Mouse (Mus musculus): Measurements from ENCODE around the gene Olfr281.
"Not testable (repeated sequence)": the region's sequence is repeated elsewhere in the genome, so short reads cannot be mapped to it uniquely, and the experiment has no call there.

The Olfr281 gene

GRCm38 (mm10) chr15:98452288-98452687 lies at the start of gene Olfr281:
Gene Olfr281 (plus strand): TSS chr15:98452588.
- DNase-seq (ENCODE audit: low read depth, low spot score), result no peak

GRCm38 (mm10) chr15:98408406-98409060 lies 43.9 kb upstream of the Olfr281 start:
- no peak for DNase-seq (ENCODE audit: low read depth, low spot score)

- no peak for DNase-seq (ENCODE audit: low read depth, low spot score)
Measured at GRCm38 (mm10) chr15:98409635-98410034, 42.8 kb upstream of the Olfr281 start.

GRCm38 (mm10) chr15:98410249-98410648 lies 42.1 kb upstream of the Olfr281 start:
- no peak for DNase-seq (ENCODE audit: low read depth, low spot score)

GRCm38 (mm10) chr15:98415996-98416395 lies 36.4 kb upstream of the Olfr281 start:
- DNase-seq (ENCODE audit: low read depth, low spot score), result no peak

GRCm38 (mm10) chr15:98416802-98417201 lies 35.6 kb upstream of the Olfr281 start:
- not testable (repeated sequence) for DNase-seq (ENCODE audit: low read depth, low spot score)

- DNase-seq (ENCODE audit: low read depth, low spot score), result not testable (repeated sequence)
Measured at GRCm38 (mm10) chr15:98417285-98417684, 35.1 kb upstream of the Olfr281 start.

- DNase-seq (ENCODE audit: low read depth, low spot score), result no peak
Measured at GRCm38 (mm10) chr15:98418096-98418495, 34.3 kb upstream of the Olfr281 start.

GRCm38 (mm10) chr15:98420897-98421296 lies 31.5 kb upstream of the Olfr281 start:
- no peak for DNase-seq (ENCODE audit: low read depth, low spot score)

GRCm38 (mm10) chr15:98424326-98424725 lies 28.1 kb upstream of the Olfr281 start:
- no peak for DNase-seq (ENCODE audit: low read depth, low spot score)

GRCm38 (mm10) chr15:98424753-98425152 lies 27.6 kb upstream of the Olfr281 start:
- DNase-seq (ENCODE audit: low read depth, low spot score), result no peak

GRCm38 (mm10) chr15:98425188-98425587 lies 27.2 kb upstream of the Olfr281 start:
- no peak for DNase-seq (ENCODE audit: low read depth, low spot score)

- not testable (repeated sequence) for DNase-seq (ENCODE audit: low read depth, low spot score)
Measured at GRCm38 (mm10) chr15:98430925-98431324, 21.5 kb upstream of the Olfr281 start, which contains the start of gene Olfr282. Gene Olfr282 (plus strand): TSS chr15:98431225.

- DNase-seq (ENCODE audit: low read depth, low spot score), result no peak
Measured at GRCm38 (mm10) chr15:98444561-98444960, 7.8 kb upstream of the Olfr281 start.

- DNase-seq (ENCODE audit: low read depth, low spot score), result peak; percentile 9
Measured at GRCm38 (mm10) chr15:98448521-98448920, 3.9 kb upstream of the Olfr281 start.

GRCm38 (mm10) chr15:98469596-98469995 lies 17.2 kb downstream of the Olfr281 start, which contains the start of gene OR5BS1P:
Gene OR5BS1P (plus strand): TSS chr15:98469896.
- DNase-seq (ENCODE audit: low read depth, low spot score), result no peak

- no peak for DNase-seq (ENCODE audit: low read depth, low spot score)
Measured at GRCm38 (mm10) chr15:98471539-98471938, 19.2 kb downstream of the Olfr281 start.

GRCm38 (mm10) chr15:98474958-98475357 lies 22.6 kb downstream of the Olfr281 start:
- DNase-seq (ENCODE audit: low read depth, low spot score), result no peak

- peak; percentile 28 for DNase-seq (ENCODE audit: low read depth, low spot score)
Measured at GRCm38 (mm10) chr15:98475382-98475781, 23.0 kb downstream of the Olfr281 start.

- DNase-seq (ENCODE audit: low read depth, low spot score), result no peak
Measured at GRCm38 (mm10) chr15:98476281-98476680, 23.9 kb downstream of the Olfr281 start.

- DNase-seq (ENCODE audit: low read depth, low spot score), result no peak
Measured at GRCm38 (mm10) chr15:98479568-98480102, 27.2 kb downstream of the Olfr281 start.

GRCm38 (mm10) chr15:98482701-98483100 lies 30.3 kb downstream of the Olfr281 start, which contains the start of gene Lalba:
Gene Lalba (minus strand): TSS chr15:98482721.
- DNase-seq (ENCODE audit: low read depth, low spot score), result no peak
